Mouse (Mus musculus) right cerebral cortex, adult 18-20 months (tissue): ENCODE measurements around the gene Ppard.

ENCODE experiments used
- DNase-seq: peaks from one replicate; pipeline ENCODE4 v3.0.0; 2022; ENCODE audit warnings: mixed read lengths

Gene Ppard

GRCm38 (mm10) chr17:28258325-28258724 is 25.8 kb downstream of the Ppard start:
- no peak for DNase-seq

DNA sequence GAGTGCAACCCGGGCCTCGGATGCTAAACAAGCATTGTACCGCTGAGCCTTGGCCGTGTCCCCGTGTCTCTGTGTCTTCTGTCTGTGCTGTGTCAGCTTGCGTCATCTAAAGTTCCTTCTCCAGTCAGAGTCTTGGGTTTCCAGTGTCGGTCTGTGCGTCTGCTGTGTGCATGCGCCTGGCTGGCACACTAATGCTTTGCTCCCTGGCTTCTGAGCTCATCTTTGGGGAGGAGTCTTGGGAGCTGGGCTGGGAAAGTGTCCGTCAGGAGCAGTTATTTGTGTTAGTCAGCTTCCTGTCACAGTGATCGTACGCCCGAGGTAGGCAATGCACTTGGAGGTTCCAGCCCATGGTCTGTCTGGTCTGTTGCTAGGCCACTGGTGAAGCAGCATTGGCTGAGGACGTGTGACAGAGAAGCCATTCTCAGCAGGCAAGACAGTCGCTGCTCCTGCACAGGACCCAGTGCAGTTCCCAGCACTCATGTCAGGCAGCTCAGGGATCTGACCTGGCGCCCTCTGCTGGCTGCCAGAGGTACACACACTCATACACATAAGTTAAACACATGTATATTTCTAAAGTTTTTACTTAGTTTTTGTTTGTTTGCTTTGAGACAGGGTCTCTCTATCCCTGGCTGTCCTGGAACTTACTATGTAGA is 27.5 kb downstream of the Ppard start:
- DNase-seq, result no peak

- DNase-seq, result no peak
Measured at GRCm38 (mm10) chr17:28260543-28260909, 28.0 kb downstream of the Ppard start.

DNA sequence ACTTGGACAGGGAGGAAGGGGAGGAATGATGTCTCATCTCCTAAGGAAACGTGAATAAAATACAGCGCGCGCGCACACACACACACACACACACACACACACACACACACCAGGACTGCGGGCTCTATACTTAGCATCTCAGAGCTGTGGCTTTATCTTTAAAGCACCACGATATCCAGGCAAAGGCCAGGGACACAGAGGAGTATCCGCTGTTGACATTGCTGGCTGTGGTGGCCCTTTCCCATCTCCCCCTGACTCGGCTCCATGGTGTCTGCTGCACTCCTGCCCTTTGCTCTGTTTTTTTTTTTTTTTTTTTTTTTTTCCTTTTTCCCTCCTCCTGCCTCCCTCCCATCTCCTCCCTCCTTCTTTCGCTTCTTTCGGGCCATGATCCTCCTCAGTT is 29.3 kb downstream of the Ppard start:
- no peak for DNase-seq

DNA sequence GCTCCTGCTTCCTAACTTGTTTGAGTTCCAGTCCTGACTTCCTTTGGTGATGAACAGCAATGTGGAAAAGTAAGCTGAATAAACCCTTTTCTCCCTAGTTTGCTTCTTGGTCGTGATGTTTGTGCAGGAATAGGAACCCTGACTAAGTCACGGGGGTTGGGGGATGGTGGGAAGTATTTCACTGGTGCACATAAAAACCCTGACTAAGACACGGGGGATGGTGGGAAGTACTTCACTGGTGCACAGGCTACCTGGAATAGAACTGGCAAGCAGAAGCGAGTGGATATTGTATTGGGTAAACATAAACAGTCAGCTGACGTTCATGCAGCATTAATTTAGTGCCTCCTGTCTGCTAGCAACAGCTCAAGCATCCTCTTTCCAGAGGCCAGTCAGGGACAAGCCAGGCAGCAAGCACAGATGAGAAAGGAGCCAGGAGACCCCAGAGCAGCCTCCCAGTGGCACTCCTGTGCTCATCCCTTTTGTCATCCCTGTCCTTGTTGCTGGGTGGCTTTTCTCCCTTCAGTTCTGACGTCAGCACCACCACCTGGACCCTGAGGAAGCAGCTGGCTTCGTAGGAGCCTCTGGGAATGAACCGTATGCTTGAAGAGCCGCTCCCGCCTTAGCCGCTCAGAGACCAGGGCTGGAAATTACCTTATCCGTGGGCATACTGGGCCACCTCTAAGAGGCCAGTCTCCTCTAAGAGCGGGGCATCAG is 30.8 kb downstream of the Ppard start:
- DNase-seq, result peak; percentile 51

- no peak for DNase-seq
Measured at GRCm38 (mm10) chr17:28267251-28267650, 34.8 kb downstream of the Ppard start.

GRCm38 (mm10) chr17:28270165-28270564 is 37.7 kb downstream of the Ppard start:
- DNase-seq, result no peak

GRCm38 (mm10) chr17:28271537-28272266 is 39.2 kb downstream of the Ppard start:
- no peak for DNase-seq

- DNase-seq, result no peak
Measured at GRCm38 (mm10) chr17:28272281-28272680, 39.8 kb downstream of the Ppard start.

DNA sequence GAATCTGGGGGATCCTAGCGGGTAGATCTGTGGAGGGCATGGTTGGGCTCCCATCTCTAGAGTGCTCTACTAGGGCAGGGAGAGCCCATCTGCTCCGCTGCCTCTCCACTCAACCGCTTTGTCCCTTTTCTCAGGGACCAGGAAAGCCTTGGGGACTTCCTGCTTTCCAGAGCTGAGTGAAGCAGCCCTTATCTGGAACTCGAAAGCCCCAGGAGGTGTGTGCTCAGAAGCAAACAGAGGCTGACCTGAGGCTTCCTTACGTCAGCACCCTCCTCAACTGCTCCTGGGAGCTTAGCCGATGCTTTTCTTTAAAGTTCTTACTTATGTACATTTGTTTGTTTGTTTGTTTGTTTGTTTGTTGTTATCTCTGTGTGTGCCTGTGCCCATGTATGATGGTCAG is 40.3 kb downstream of the Ppard start:
- DNase-seq, result no peak

DNA sequence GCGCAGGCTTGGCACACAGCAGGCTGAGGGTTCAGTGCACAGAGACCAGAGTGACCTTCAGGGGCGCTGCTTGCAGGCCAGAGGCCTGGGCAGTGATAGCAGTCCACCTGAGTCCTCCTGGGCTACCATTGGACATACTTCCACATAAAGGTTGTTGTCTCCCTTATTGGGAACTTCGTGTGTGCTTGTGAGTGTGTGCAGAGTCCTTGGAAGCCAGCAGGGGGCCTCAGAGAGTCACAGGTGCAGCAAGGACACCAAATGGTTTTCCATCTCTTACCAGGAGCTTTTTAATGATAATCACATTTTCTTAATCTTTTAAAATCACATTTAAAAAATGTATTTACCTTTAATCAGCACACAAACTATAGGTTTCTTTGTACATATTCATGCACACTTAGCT is 42.2 kb downstream of the Ppard start:
- no peak for DNase-seq

DNA sequence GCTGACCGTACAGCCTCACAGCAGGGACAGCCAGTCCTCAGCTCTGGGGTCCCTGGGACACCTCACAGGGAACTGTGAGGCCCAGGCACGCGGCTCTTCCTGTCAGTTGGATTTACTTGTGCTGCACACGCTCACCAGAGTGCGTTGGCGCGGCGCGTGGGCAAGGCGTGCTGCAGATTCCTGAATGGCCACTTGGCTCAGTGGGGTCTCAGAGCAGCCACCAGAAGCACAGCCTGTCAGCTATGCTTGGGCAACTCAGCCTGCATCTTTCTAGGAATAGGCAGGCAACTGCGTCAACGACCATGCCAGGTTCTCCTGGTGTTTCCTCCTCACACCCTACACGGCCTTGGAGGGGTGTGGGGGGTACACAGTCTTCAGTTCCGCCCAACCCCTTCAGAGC is 44.7 kb downstream of the Ppard start:
- no peak for DNase-seq

- no peak for DNase-seq
Measured at GRCm38 (mm10) chr17:28277721-28278120, 45.2 kb downstream of the Ppard start.

DNA sequence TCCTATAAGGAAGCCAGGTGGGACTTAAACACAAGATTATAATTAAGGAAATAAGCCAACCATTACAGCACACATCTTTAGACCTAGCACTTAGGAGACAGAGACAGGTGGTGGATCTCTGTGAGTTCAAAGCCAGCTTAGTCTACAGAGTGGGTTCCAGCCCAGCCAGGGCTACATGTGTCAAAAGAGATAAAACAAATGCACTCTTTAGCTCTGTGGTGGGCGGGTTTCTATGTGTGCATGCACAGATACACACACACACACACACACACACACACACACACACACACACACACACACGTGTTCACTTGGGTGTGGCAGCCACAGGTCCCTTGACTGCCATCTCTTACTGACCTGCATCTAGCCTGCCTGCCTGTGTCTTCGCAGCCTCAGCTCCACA is 45.7 kb downstream of the Ppard start:
- DNase-seq, result no peak

DNA sequence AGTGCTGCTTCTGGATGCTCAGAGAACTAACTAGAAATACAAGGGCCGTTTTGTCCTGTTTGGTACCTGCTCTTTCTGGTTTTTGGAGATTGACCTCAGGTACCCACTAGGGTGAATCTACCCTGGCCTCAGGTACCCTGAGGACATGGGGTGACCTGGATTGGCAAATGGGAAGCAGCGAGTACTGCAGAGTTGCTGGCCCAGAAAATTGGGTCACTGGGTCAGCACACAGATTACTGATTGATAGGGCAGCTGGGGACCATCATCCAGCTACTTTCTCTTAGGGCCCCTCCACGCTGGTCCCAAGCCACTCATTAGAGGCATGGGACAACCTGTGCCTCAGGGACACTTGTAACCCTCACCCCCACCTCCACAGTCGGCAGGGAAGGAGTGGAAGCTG is 46.7 kb downstream of the Ppard start:
- DNase-seq, result no peak

DNA sequence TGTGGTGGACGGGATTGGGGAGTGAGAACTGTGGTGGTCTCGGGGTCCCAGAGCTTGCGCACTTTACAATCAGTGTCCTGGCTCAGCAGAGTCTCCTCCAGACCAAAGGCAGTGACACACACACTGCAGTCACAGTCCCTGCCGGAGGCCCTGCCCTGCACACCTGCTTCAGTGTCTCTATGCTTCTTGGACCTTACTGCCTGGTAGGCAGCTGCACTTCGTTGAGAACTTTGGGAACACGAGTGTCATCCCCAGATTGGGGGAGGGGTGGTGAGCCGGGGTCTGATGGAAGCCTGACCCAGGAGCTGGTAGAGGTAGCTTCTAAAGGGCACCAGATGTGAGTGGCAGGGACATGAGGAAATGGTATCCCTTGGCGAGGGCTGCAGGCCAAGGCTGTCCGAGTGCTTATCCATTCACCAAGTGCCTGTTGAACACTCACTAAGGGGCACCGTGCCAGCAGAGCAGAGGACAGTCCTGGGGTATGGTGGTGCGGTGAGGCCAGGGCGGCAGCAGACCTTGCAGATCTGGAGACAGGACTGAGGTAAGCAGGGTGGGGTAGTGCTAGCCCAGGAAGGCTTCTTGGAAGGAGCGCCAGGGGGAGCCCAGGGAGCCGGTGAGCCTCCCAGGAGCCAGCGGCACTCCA is 47.4 kb downstream of the Ppard start:
- no peak for DNase-seq

DNA sequence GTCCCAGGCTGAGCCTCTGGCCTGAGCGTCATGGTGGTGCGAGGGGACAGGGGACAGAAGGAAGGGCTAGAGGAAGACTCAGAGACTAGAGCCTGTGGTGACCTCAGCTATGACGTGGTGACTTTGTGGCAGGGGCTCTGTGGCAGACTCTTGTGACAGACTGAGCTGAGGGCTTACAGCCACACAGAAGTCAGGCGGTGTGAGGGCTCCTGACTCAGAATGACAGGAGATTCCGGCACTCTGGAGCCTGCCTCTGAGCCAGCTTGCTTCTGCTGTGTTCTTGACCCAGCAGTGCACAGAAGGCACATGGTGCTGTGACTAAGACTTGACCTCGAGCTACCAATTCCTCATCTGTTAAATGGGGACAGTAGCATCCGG is 47.9 kb downstream of the Ppard start:
- no peak for DNase-seq

- no peak for DNase-seq
Measured at GRCm38 (mm10) chr17:28280831-28281377, 48.4 kb downstream of the Ppard start.

GRCm38 (mm10) chr17:28281866-28282441 is 49.5 kb downstream of the Ppard start:
- DNase-seq, result no peak

DNA sequence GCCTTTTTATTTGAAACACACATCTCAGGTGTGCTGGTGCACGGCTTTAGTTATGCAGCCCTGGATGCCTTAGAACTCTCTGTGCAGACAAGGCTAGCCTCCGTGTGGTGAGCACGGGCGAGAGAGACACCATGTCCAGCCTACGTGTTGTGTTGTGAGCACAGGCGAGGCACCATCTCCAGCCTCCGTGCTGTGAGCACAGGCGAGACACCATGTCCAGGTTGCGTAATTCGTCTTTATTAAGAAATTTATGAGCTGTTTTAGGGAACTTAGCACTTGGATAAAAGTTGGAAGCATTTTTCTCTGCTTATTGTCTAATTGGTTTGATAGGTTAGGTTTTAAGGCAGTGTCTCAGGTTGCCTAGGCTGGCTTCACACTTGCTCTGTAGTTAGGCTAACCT is 50.7 kb downstream of the Ppard start:
- no peak for DNase-seq

DNA sequence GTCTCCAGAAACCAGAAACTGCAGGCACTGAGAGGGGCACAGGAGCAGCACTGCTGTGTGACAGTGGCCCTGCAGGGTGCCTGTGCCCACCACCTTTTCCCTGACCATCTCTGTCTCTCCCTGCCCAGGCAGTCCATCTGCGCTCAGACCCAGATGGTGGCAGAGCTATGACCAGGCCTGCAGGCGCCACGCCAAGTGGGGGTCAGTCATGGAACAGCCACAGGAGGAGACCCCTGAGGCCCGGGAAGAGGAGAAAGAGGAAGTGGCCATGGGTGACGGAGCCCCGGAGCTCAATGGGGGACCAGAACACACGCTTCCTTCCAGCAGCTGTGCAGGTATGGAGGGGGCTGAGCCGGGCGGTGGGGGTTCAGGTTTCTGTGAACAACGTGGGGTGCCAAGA is 53.6 kb downstream of the Ppard start:
- DNase-seq, result no peak

DNA sequence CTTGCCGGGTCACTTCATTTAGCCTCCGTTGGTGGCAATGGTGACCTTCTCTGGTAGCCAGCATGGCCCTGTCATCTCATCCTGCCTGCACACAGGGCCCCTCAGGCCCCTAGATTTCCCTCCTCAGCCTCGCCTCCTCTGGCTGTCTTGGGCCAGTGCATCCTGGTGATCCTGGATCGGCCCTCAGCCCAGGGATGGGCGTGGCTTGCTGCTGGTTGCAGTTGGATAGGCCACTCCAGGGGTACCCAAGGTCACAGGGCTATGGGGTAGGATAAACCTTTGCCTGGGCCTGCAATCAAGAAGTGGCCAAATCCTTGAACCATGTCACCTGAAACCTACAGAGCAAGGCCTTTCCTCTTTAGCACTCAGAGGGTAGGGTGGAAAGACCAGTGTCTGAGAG is 54.5 kb downstream of the Ppard start:
- DNase-seq, result no peak

GRCm38 (mm10) chr17:28287578-28287977 is 55.1 kb downstream of the Ppard start:
- no peak for DNase-seq
